Mouse (Mus musculus) gastrocnemius, postnatal 10 days (tissue): ENCODE results near the gene Slc7a4. TPM values are rescaled to one million over a fixed set of nuclear protein-coding genes. Genes with fewer than 3 reads are reported as not detected.

ENCODE experiments used
- total RNA-seq, 2 experiments: library from RNA; stranded (reverse); gene quantifications; 2 replicates each; pipeline ENCODE4 v1.2.3; 2021

Slc7a4 gene
- total RNA-seq, 2 experiments from 2014 or later, result 1.6 to 2.7 TPM

Other genes starting within 250 kb of the Slc7a4 start
- gene Snap29, start 177.2 kb downstream of the Slc7a4 start, total RNA-seq, result 10 to 100 TPM; 12.0 to 14.3 TPM
- 10 to 100 TPM; 19.5 to 23.9 TPM for gene Pi4ka, start 176.9 kb downstream of the Slc7a4 start, total RNA-seq
- gene Crkl, start 131.2 kb downstream of the Slc7a4 start, total RNA-seq, result 10 to 100 TPM; 24.4 to 26.7 TPM
- gene Aifm3, start 93.6 kb downstream of the Slc7a4 start, total RNA-seq, result under 1 TPM; 0.27 to 0.28 TPM
- 10 to 100 TPM; 27.1 to 39.5 TPM for gene Lztr1, start 74.5 kb downstream of the Slc7a4 start, total RNA-seq
- 10 to 100 TPM; 14.7 to 15.0 TPM for gene Thap7, start 52.1 kb downstream of the Slc7a4 start, total RNA-seq
- 1 to 10 TPM; 1.4 to 3.7 TPM for gene Lrrc74b, start 22.0 kb downstream of the Slc7a4 start, total RNA-seq
- 1 to 10 TPM; 5.4 to 7.3 TPM for gene P2rx6, start 21.3 kb downstream of the Slc7a4 start, total RNA-seq
- gene Smpd4, start 36.1 kb upstream of the Slc7a4 start, total RNA-seq, result 10 to 100 TPM; 13.6 to 21.6 TPM
- 1 to 10 TPM; 2.2 to 2.5 TPM for gene Ccdc74a, start 63.3 kb upstream of the Slc7a4 start, total RNA-seq
- gene Med15, start 149.7 kb upstream of the Slc7a4 start, total RNA-seq, result 10 to 100 TPM; 24.5 to 34.9 TPM
- gene Klhl22, start 176.4 kb upstream of the Slc7a4 start, total RNA-seq, result 10 to 100 TPM; 22.5 to 28.3 TPM
- gene Scarf2, start 214.1 kb upstream of the Slc7a4 start, total RNA-seq, result 10 to 100 TPM; 17.3 to 25.4 TPM
- gene B830017H08Rik, start 249.9 kb upstream of the Slc7a4 start, total RNA-seq, result not detected